Mouse (Mus musculus) kidney, embryonic 14.5 days (tissue): ENCODE data around the gene Casp1. TPM values are rescaled to one million over a fixed set of nuclear protein-coding genes. Genes with fewer than 3 reads are reported as not detected.

Source experiments
- ATAC-seq: fragments of 200-750 bp; cut with Nextera tagmentation; 2 replicates; pipeline ENCODE4 v1.8.0; 2017; ENCODE audit warnings: moderate number of reproducible peaks, mild to moderate bottlenecking, moderate TSS enrichment, moderate library complexity; ENCODE audit not compliant: low FRiP score, low TSS enrichment
- H3K27ac ChIP-seq: fragments of 300-500 bp; sonication (generic); 2 replicates; pipeline ENCODE4 v1.5.1; 2014; ENCODE audit warnings: low read depth, mild to moderate bottlenecking, low read length, moderate library complexity, mixed read lengths
- H3K27me3 ChIP-seq: fragments of 300-500 bp; sonication (generic); 2 replicates; pipeline ENCODE4 v1.6.1; 2014; ENCODE audit warnings: mild to moderate bottlenecking, low read length; ENCODE audit not compliant: control insufficient read depth, insufficient read depth
- H3K36me3 ChIP-seq: fragments of 300-500 bp; sonication (generic); 2 replicates; pipeline ENCODE4 v1.6.1; 2014; ENCODE audit warnings: low read length, mixed read lengths; ENCODE audit not compliant: control insufficient read depth, insufficient read depth
- H3K4me1 ChIP-seq: fragments of 300-500 bp; sonication (generic); 2 replicates; pipeline ENCODE4 v1.6.1; 2014; ENCODE audit warnings: low read length, mixed read lengths; ENCODE audit not compliant: control insufficient read depth, insufficient read depth
- H3K4me2 ChIP-seq: fragments of 300-500 bp; sonication (generic); replicated peaks from 2 replicates; pipeline ENCODE4 v1.6.1; 2014; ENCODE audit warnings: low read depth, mild to moderate bottlenecking, low read length
- H3K4me3 ChIP-seq: fragments of 300-500 bp; sonication (generic); 2 replicates; pipeline ENCODE4 v1.5.1; 2014; ENCODE audit warnings: mild to moderate bottlenecking, low read length
- H3K9ac ChIP-seq: fragments of 300-500 bp; sonication (generic); 2 replicates; pipeline ENCODE4 v1.6.1; 2014; ENCODE audit warnings: low read depth, mild to moderate bottlenecking, low read length, moderate library complexity
- H3K9me3 ChIP-seq: fragments of 300-500 bp; sonication (generic); 2 replicates; pipeline ENCODE4 v1.6.1; 2016; ENCODE audit warnings: low read length; ENCODE audit not compliant: control insufficient read depth
- WGBS: fragments of 180-500 bp; shearing (Covaris S2); extraction: QIAGEN DNeasy Blood & Tissue Kit; methylation state at CpG from one replicate; pipeline ENCODE4 v1.1.7; 2014; 5-methylcytosine and 5-hydroxymethylcytosine counted together
- polyA plus RNA-seq: library from polyadenylated mRNA; unstranded; fragments of >200 nt; fragmentation: Nextera tagmentation; extraction: Ambion mirVana; gene quantifications from 2 replicates; pipeline ENCODE4 v1.2.1, GENCODE M21; 2014

Casp1 gene
- polyA plus RNA-seq, 1 experiment from 2014 or later = 2.0 TPM

DNA sequence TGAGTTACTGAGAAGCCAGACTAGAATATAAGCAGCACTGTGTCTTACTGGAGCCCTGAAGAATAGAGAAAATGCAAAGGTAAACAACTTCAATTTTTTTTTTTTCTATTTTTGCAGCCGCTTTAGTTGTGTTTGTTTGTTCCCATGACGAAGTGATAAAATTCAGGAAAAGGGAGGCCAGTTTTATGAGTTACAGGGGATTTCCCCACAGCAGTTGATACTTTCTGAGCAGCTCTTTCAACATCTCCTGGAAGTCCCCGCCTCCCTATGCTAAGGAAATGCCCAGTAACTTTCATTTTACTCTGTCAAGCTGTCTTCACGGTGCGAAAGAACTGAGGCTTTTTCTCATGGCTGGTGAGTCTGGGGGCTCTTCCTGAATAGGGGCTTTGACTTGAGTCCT is 10.2 kb downstream of the Casp1 start, which contains the start of gene Casp4:
Gene Casp4 (plus strand): TSS at position 268 of the 400 bp plus-strand sequence.
- 44% methylated on average over 5 of the region's 5 CpGs for WGBS
- ATAC-seq = peak; percentile 80
- peak within 1 kb of the TSS; percentile 6; the same call in 1 of the 2 replicates for H3K4me2 ChIP-seq
- H3K9me3 ChIP-seq = no peaks in the 10 kb centered on the region
- no peak within 1 kb of the TSS for H3K27ac ChIP-seq
- no peaks in the 10 kb centered on the region for H3K27me3 ChIP-seq
- H3K4me3 ChIP-seq = peak within 1 kb of the TSS; percentile 16; the same call in 1 of the 2 replicates
- no peaks in the 10 kb centered on the region for H3K4me1 ChIP-seq
- H3K9ac ChIP-seq = no peak within 1 kb of the TSS
- H3K36me3 ChIP-seq = no peaks in the 10 kb centered on the region

DNA sequence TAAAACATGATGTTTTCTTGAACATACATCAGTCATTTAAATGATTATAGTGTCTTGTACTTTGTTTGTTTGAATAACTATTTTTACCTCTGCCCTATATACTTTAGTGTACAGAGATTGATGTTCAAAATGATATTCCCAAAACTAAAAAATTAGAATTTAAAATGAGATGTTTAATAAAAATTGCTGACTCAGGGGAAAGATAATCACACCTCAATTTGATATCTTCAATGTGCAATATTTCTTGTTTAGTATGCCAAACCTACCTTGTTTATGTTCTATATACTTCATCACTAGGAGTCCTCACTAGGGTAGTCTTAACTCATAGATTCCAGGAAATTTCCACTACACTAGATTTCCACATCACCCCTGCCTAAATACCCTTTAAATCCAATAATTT is 11.8 kb downstream of the Casp1 start:
- Histone ChIP-seq H3K9ac (no peak overlapping the region), H3K27ac (no peak overlapping the region), H3K4me1 (no peaks in the 10 kb centered on the region), H3K27me3 (no peaks in the 10 kb centered on the region), H3K4me3 (no peak overlapping the region), H3K9me3 (no peaks in the 10 kb centered on the region), H3K36me3 (no peaks in the 10 kb centered on the region), H3K4me2 (no peak overlapping the region)
- ATAC-seq = no peak

DNA sequence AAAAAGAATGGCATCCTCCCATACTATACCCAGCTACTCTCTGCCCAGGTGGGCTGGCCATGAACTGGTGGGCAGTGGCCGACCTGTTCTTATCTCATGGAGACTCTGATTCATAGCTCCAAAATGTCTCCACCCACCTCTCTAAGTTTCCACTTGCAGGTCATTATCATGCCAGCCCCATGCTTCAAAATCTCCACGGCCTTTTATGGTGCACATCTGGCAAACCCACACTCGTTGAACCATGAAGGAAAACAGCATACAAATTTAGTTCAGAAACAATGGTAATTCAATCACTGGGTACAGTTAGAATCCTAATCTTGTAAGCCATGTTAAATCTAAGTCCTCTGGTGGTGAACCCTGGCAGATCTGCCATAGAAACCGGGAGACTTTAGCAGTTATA is 13.1 kb downstream of the Casp1 start:
- H3K9me3 ChIP-seq = no peaks in the 10 kb centered on the region
- no peaks in the 10 kb centered on the region for H3K4me1 ChIP-seq
- H3K4me3 ChIP-seq = no peak overlapping the region
- H3K27ac ChIP-seq = no peak overlapping the region
- no peaks in the 10 kb centered on the region for H3K36me3 ChIP-seq
- no peak overlapping the region for H3K9ac ChIP-seq
- no peak for ATAC-seq
- no peak overlapping the region for H3K4me2 ChIP-seq
- no peaks in the 10 kb centered on the region for H3K27me3 ChIP-seq
- WGBS = 70% methylated on average over 4 of the region's 4 CpGs

DNA sequence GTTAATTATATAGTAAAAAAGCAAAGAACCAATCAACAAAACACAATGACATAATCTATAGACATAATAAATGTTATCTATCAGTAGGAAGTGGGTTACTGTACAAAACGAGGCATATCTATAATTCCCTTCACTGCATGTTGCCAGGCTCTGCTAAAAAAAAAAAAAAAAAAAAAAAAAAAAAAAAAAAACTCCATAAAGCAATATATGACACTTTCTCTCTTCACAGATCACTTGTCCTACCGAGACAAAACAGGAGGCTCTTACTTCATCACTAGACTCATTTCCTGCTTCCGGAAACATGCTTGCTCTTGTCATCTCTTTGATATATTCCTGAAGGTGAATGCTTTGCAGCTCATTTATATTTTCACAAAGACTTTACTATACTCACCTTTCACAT is 29.9 kb downstream of the Casp1 start:
- Histone ChIP-seq H3K4me1 (no peaks in the 10 kb centered on the region), H3K27me3 (no peaks in the 10 kb centered on the region), H3K9me3 (no peaks in the 10 kb centered on the region), H3K4me2 (no peak overlapping the region), H3K36me3 (no peaks in the 10 kb centered on the region), H3K4me3 (no peak overlapping the region), H3K9ac (no peak overlapping the region), H3K27ac (no peak overlapping the region)
- ATAC-seq = no peak
- WGBS = 81% methylated on average over 3 of the region's 3 CpGs

DNA sequence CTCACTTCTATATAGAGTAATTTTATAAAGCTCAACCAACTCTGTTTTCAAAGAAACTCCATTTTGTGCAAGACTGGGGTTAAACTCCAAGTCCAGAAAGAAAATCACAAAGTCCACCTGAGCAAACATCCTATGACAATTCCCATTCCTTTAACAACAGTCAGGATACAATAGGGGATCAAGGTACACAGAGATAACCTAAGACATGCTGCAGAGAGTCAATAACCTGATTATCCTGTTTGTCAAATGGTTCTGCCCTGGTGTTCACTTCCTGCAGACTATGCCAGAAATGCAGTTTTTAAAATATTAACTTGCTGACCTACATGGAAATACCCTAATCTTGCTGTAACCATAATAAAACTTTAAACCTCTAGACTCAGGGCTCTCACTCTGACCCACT is 34.1 kb downstream of the Casp1 start:
- Histone ChIP-seq H3K9ac (no peak overlapping the region), H3K36me3 (no peaks in the 10 kb centered on the region), H3K4me1 (no peaks in the 10 kb centered on the region), H3K27ac (no peak overlapping the region), H3K27me3 (no peaks in the 10 kb centered on the region), H3K4me2 (no peak overlapping the region), H3K4me3 (no peak overlapping the region), H3K9me3 (no peaks in the 10 kb centered on the region)
- no peak for ATAC-seq

DNA sequence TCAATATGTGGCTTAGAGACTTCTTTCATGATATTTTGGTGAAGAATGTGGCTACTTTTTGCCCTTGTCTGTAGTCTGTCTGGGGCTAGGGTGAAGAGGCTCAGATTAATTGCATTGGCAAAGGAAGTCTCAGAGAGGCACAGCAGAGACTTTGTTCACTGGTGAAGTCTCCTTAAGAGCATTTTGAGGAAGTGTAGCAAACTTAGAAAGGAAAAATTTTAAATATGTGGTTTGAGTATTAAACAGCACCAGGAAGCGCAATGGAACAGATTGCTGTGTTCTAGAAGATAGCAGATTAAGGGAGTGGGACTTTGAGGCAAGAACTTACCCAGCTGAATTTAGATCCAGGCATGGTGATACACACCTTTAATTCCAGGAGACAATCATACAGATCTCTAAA is 35.1 kb downstream of the Casp1 start:
- H3K4me2 ChIP-seq = no peak overlapping the region
- H3K9ac ChIP-seq = no peak overlapping the region
- 95% methylated on average over 1 of the region's 1 CpGs for WGBS
- H3K27me3 ChIP-seq = no peaks in the 10 kb centered on the region
- H3K4me1 ChIP-seq = no peaks in the 10 kb centered on the region
- no peak for ATAC-seq
- no peak overlapping the region for H3K27ac ChIP-seq
- no peaks in the 10 kb centered on the region for H3K36me3 ChIP-seq
- no peaks in the 10 kb centered on the region for H3K9me3 ChIP-seq
- H3K4me3 ChIP-seq = no peak overlapping the region

DNA sequence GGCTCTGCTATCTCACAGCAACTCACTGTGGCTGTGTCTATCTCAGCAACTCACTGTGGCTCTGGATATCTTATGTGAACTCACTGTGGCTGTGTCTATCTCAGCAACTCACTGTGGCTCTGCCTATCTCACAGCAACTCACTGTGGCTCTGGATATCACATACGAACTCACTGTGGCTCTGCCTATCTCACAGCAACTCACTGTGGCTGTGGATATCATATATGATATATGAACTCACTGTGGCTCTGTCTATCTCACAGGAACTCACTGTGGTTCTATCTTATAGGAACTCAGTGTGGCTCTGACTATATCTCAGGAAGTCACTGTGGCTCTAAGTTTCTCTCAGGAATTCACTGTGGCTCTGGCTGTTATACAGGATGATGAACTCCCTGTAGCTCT is 44.8 kb downstream of the Casp1 start:
- Histone ChIP-seq H3K4me1 (no peaks in the 10 kb centered on the region), H3K4me2 (no peak overlapping the region), H3K9me3 (no peaks in the 10 kb centered on the region), H3K27me3 (no peaks in the 10 kb centered on the region), H3K27ac (no peak overlapping the region), H3K36me3 (no peaks in the 10 kb centered on the region), H3K4me3 (no peak overlapping the region), H3K9ac (no peak overlapping the region)
- no peak for ATAC-seq
- 77% methylated on average over 1 of the region's 1 CpGs for WGBS

DNA sequence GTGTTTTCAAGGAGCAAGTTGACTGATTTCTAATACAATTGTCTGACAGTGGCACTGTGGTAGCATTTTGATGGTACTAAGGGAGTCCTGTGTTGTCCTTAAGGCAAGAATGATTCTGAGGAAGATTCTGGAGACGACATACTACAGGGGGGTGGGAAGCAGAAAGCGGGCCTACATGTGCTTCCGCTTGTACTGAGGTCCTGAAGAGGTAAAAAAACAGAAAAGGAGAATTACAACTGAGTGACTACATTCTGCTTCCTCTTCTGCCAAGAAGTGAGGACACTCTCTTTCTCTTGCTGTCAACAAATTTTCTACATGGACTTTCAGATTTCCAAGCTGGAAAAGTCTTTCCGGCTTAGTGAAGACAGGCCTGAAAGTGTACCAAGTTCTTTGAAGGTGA is 45.8 kb downstream of the Casp1 start:
- WGBS = 88% methylated on average over 4 of the region's 4 CpGs
- no peaks in the 10 kb centered on the region for H3K9me3 ChIP-seq
- no peak for ATAC-seq
- no peaks in the 10 kb centered on the region for H3K36me3 ChIP-seq
- H3K27ac ChIP-seq = no peak overlapping the region
- no peak overlapping the region for H3K4me3 ChIP-seq
- H3K4me1 ChIP-seq = no peaks in the 10 kb centered on the region
- H3K4me2 ChIP-seq = no peak overlapping the region
- H3K9ac ChIP-seq = no peak overlapping the region
- no peaks in the 10 kb centered on the region for H3K27me3 ChIP-seq

DNA sequence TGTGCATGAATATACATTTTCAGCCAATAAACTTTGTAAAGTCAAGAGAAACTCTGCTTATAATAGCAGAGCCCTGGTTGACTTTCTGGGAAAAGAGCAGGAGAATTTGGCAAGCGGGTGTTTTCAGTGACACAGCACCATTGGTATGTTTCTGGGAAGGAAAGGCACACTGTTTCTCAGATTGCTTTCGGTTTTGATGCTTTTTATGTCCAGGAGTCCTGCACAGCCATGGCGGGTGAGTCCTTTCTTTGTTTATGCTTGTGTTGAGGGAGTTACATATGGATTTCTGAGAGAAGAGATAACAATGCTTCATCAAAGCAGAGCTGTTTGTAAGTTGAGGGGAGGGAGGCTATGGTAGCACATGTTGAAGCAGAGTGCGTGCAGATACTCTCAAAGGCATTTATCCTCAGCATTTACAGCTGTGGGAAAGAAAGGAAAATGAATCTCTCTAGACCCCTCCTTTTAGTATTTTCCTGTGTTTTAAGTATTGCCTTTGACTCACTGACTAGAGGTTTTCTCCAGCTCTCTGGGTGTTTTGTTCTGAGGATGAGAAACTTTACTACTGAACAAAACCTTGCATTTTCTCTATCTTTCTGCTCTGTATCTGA is 47.1 kb downstream of the Casp1 start, which contains the start of gene Casp12:
Gene Casp12 (plus strand): TSS at position 140 of the 608 bp plus-strand sequence.
- Histone ChIP-seq H3K9me3 (no peaks in the 10 kb centered on the region), H3K36me3 (no peaks in the 10 kb centered on the region), H3K9ac (no peak within 1 kb of the TSS), H3K4me1 (no peaks in the 10 kb centered on the region), H3K4me2 (no peak within 1 kb of the TSS; the same call in 1 of the 2 replicates), H3K27me3 (no peaks in the 10 kb centered on the region), H3K4me3 (no peak within 1 kb of the TSS), H3K27ac (no peak within 1 kb of the TSS)
- 65% methylated on average over 4 of the region's 4 CpGs for WGBS
- ATAC-seq = no peak
